Mouse (Mus musculus): ENCODE measurements around the gene Otogl. TPM values are rescaled to one million over a fixed set of nuclear protein-coding genes. Genes with fewer than 3 reads are reported as not detected.

Gene Otogl
- total RNA-seq (2021): under 1 TPM; 0.05 to 0.06 TPM

GRCm38 (mm10) chr10:107912084-107912573, at the start of gene Otogl:
Otogl (minus strand) TSS chr10:107912134.
- intact Hi-C loops (cut with DNase I): no loop called here
- no peak for DNase-seq

- no peak for DNase-seq
- intact Hi-C loops (cut with DNase I): no loop called here
Measured at GRCm38 (mm10) chr10:107956588-107956987, 44.7 kb upstream of the Otogl start.

DNA sequence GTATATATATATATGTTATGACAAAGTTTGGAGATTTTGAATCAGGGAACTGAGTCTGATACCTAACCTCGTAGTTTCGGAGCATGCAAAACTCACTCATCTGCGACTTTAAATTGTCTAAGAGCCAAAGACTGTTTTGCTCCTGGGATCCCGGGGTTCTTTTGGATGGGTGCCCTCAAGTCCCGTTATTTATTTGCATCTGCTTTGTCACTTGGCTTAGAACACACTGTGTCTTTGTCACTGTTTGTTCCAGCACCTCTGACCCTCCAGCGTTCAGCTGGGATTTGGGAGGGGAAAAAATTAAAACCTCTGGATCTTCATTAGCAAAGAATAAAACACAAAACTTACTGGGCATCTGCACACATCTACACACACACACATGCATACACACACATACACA, 42.5 kb upstream of the Otogl start:
- DNase-seq: peak in 1 of 2 experiments; percentile 13
- intact Hi-C loops (cut with DNase I): no loop called here

GRCm38 (mm10) chr10:107951596-107951995, 39.7 kb upstream of the Otogl start:
- intact Hi-C loops (cut with DNase I): no loop called here
- no peak for DNase-seq

- intact Hi-C loops (cut with DNase I): no loop called here
- no peak for DNase-seq
Measured at GRCm38 (mm10) chr10:107949945-107950344, 38.0 kb upstream of the Otogl start.

DNA sequence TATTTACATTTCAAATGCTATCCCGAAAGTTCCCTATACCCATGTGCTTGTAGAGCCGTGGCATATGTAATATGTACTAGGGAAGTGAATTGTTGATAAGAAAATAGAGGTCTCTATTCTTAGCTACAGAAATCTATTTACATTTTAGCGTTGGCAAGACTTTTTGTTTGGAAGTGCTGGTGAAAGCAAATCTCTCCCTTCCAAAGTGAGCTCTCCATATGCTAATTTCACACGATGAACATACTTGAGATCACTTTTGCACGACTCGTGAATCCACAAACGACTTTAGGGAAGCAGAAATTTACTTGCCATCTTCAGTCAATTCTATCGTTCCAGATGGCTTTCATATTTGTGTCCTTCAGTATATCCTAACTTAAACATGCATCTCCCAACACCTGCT, 36.7 kb upstream of the Otogl start:
- DNase-seq: no peak
- intact Hi-C loops (cut with DNase I): no loop called here

GRCm38 (mm10) chr10:107948038-107948437, 36.1 kb upstream of the Otogl start:
- no peak for DNase-seq
- intact Hi-C loops (cut with DNase I): no loop called here

- intact Hi-C loops (cut with DNase I): no loop called here
- DNase-seq: no peak
Measured at GRCm38 (mm10) chr10:107946348-107946747, 34.4 kb upstream of the Otogl start.

GRCm38 (mm10) chr10:107943859-107944258, 31.9 kb upstream of the Otogl start:
- intact Hi-C loops (cut with DNase I): no loop called here
- no peak for DNase-seq

- intact Hi-C loops (cut with DNase I): no loop called here
- DNase-seq: no peak
Measured at GRCm38 (mm10) chr10:107941188-107941900, 29.4 kb upstream of the Otogl start.

GRCm38 (mm10) chr10:107940302-107940701, 28.4 kb upstream of the Otogl start:
- no peak for DNase-seq
- intact Hi-C loops (cut with DNase I): no loop called here

DNA sequence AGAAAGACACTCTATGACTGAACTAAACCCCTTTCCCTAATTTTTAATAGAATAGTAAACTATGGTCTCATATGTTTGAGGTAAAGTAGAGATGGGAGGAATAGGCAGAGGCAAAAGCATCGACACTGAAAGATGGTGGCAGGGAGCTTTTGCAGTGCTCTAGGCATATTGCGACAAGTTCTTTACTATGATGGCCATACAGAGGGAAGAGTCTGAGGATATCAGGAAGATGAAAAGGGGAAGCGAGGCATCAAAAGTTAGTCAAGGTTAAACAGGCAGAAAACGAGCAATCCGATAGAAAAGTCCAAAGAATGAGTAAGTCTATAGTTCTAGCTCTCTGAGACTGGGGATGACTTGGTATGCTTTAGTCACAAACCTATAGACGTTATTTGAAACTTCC, 27.9 kb upstream of the Otogl start:
- DNase-seq: no peak
- intact Hi-C loops (cut with DNase I): no loop called here

GRCm38 (mm10) chr10:107934055-107934454, 22.1 kb upstream of the Otogl start:
- no peak for DNase-seq
- intact Hi-C loops (cut with DNase I): loop anchor here (5.0 kb wide), 3 partner anchors 153 to 513 kb away; no protein-coding TSS in a partner anchor

GRCm38 (mm10) chr10:107933527-107933926, 21.6 kb upstream of the Otogl start:
- intact Hi-C loops (cut with DNase I): loop anchor here (2.0 to 5.0 kb wide), 5 partner anchors 154 to 514 kb away; partner anchors contain the start of gene Ppp1r12a
- DNase-seq: no peak

DNA sequence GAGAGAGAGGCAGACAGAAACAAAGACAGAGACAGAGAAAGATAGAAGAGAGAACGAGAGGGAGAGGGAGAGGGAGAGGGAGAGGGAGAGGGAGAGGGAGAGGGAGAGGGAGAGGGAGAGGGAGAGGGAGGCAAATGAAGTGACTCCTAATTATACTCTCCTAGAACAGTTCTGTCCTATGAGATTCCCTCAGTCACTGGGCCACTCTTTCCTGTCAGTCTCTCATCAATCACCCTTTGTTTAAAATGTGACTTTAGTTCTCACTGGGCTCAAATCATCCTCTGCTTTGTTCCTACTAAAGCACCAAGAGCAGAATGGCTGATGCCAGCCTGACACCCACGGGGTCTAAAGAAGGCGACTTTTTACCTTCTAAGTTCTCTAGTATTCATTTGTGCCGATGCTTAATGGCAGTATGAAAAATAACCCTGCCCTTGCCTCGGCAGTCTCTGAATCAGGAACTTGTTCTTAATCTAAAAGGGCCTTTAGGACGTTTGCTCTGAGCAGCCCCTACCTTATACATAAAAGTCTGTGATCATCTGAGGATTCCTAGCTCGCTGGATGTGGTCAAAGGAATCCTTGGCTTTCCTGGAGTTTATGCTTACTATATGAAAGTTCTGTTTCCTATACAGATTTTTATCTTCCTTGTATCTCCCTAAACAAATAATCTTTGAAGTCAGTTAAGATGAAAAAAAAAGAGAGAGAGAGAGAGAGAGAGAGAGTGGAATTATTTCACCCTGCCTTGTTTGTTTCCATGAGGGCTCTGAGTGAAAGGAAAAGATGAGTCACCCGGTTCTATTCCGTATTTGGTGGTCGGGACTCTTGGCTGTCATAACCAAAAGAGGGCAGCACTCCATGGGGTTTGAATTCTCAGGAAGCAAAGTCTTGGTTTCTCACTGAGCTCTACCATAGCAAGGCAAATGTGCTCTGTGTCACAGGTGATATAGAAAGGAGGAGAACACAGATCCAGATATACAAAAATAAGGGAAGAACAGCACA, 20.2 kb upstream of the Otogl start:
- intact Hi-C loops (cut with DNase I): loop anchor here (2.0 to 5.0 kb wide), 5 partner anchors 155 to 515 kb away; partner anchors contain the start of gene Ppp1r12a
- DNase-seq: peak; percentile 57 to 58

- intact Hi-C loops (cut with DNase I): loop anchor here (5.0 kb wide), 3 partner anchors 157 to 517 kb away; no protein-coding TSS in a partner anchor
- peak; percentile 47 to 58 for DNase-seq
Measured at GRCm38 (mm10) chr10:107930471-107931021, 18.6 kb upstream of the Otogl start.

DNA sequence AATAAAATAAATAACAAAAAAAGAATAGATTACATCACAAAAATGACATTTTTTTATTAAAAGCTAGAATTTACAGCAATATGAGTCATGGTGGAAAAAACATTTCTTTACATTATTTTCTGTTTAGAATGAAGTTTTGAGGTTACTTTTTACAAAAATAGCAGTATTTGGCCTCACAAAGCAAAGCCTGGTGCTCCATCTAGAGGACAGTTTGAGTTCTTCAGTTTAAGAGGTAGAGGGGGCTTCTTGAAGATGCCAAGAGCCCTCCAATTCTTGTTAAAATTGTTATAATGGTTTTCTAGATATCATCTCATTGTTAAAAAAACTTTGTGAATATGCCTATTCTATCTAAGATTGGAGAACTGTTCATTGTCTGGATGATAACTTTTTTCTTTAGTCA, 13.4 kb upstream of the Otogl start:
- DNase-seq: no peak
- intact Hi-C loops (cut with DNase I): loop anchor here (2.0 kb wide), 1 partner anchor 125 kb away; no protein-coding TSS in a partner anchor

- no peak for DNase-seq
- intact Hi-C loops (cut with DNase I): loop anchor here (2.0 to 5.0 kb wide), 2 partner anchors 67 to 123 kb away; no protein-coding TSS in a partner anchor
Measured at GRCm38 (mm10) chr10:107923860-107924259, 11.9 kb upstream of the Otogl start.

GRCm38 (mm10) chr10:107922750-107923149, 10.8 kb upstream of the Otogl start:
- intact Hi-C loops (cut with DNase I): loop anchor here (5.0 kb wide), 1 partner anchor 65 kb away; no protein-coding TSS in a partner anchor
- DNase-seq: no peak

- no peak for DNase-seq
- intact Hi-C loops (cut with DNase I): loop anchor here (5.0 kb wide), 1 partner anchor 64 kb away; no protein-coding TSS in a partner anchor
Measured at GRCm38 (mm10) chr10:107921549-107921948, 9.6 kb upstream of the Otogl start.
